Mouse (Mus musculus): ENCODE measurements at regions not wholly inside any gene's neighbourhood (a gene's known extent, or its start where the extent isn't known, plus 50 kb on each side); places are given as distances from the start of the nearest gene placed in this dataset.

- H3K4me1 ChIP-seq (replicated peaks; ENCODE audit: control insufficient read depth, insufficient read depth, low read length), result 0 out of 2 replicates have a peak, but pooled peaks cover 3% of the 10 kb centered on the region
- H3K9ac ChIP-seq, result no peak overlapping the region
- H3K9me3 ChIP-seq (ENCODE audit: control insufficient read depth, low read length), result no peaks in the 10 kb centered on the region
- H3K4me3 ChIP-seq (replicated peaks; ENCODE audit: low read length), result no peak overlapping the region
- no peaks in the 10 kb centered on the region for H3K27me3 ChIP-seq (ENCODE audit: control insufficient read depth, insufficient read depth, low read length)
- no peak overlapping the region for H3K4me2 ChIP-seq (replicated peaks)
- H3K36me3 ChIP-seq (replicated peaks; ENCODE audit: control insufficient read depth, insufficient read depth), result no peaks in the 10 kb centered on the region
- 92% methylated on average over 5 of the region's 5 CpGs for WGBS
- no peak overlapping the region for H3K27ac ChIP-seq
- ATAC-seq (ENCODE audit: low FRiP score), result no peak
- DNase-seq (ENCODE audit: low spot score), result no peak
Observed at GRCm38 (mm10) chr2:131745381-131745895, 114.1 kb downstream of the Erv3 start.

GRCm38 (mm10) chr2:131744957-131745356 is 114.6 kb downstream of the Erv3 start:
- Histone ChIP-seq H3K36me3 (replicated peaks; ENCODE audit: control insufficient read depth, insufficient read depth) (no peaks in the 10 kb centered on the region), H3K27ac (no peak overlapping the region), H3K4me3 (replicated peaks; ENCODE audit: low read length) (no peak overlapping the region), H3K4me2 (replicated peaks) (no peak overlapping the region), H3K4me1 (replicated peaks; ENCODE audit: control insufficient read depth, insufficient read depth, low read length) (no peaks in the 10 kb centered on the region), H3K9ac (no peak overlapping the region), H3K27me3 (ENCODE audit: control insufficient read depth, insufficient read depth, low read length) (no peaks in the 10 kb centered on the region), H3K9me3 (ENCODE audit: control insufficient read depth, low read length) (no peaks in the 10 kb centered on the region)
- DNase-seq (ENCODE audit: low spot score), result no peak
- WGBS, result 84% methylated on average over 9 of the region's 9 CpGs
- no peak for ATAC-seq (ENCODE audit: low FRiP score)

- Histone ChIP-seq H3K9ac (no peak overlapping the region), H3K9me3 (ENCODE audit: control insufficient read depth, low read length) (no peaks in the 10 kb centered on the region), H3K27ac (no peak overlapping the region), H3K4me1 (replicated peaks; ENCODE audit: control insufficient read depth, insufficient read depth, low read length) (no peaks in the 10 kb centered on the region), H3K27me3 (ENCODE audit: control insufficient read depth, insufficient read depth, low read length) (no peaks in the 10 kb centered on the region), H3K36me3 (replicated peaks; ENCODE audit: control insufficient read depth, insufficient read depth) (no peaks in the 10 kb centered on the region), H3K4me2 (replicated peaks) (no peak overlapping the region), H3K4me3 (replicated peaks; ENCODE audit: low read length) (no peak overlapping the region)
- DNase-seq (ENCODE audit: low spot score) (no peak), ATAC-seq (ENCODE audit: low FRiP score) (no peak)
- 80% methylated on average over 5 of the region's 5 CpGs for WGBS
Observed at GRCm38 (mm10) chr2:131740456-131740855, 119.1 kb downstream of the Erv3 start.

GRCm38 (mm10) chr2:131739022-131739421 is 120.5 kb downstream of the Erv3 start:
- Histone ChIP-seq H3K9ac (no peak overlapping the region), H3K27me3 (ENCODE audit: control insufficient read depth, insufficient read depth, low read length) (no peaks in the 10 kb centered on the region), H3K36me3 (replicated peaks; ENCODE audit: control insufficient read depth, insufficient read depth) (no peaks in the 10 kb centered on the region), H3K4me3 (replicated peaks; ENCODE audit: low read length) (no peak overlapping the region), H3K9me3 (ENCODE audit: control insufficient read depth, low read length) (no peaks in the 10 kb centered on the region), H3K4me1 (replicated peaks; ENCODE audit: control insufficient read depth, insufficient read depth, low read length) (no peaks in the 10 kb centered on the region), H3K27ac (no peak overlapping the region), H3K4me2 (replicated peaks) (no peak overlapping the region)
- ATAC-seq (ENCODE audit: low FRiP score) (no peak), DNase-seq (ENCODE audit: low spot score) (no peak)
- 82% methylated on average over 4 of the region's 4 CpGs for WGBS

- H3K4me1 ChIP-seq (replicated peaks; ENCODE audit: control insufficient read depth, insufficient read depth, low read length), result no peaks in the 10 kb centered on the region
- no peak overlapping the region for H3K27ac ChIP-seq
- H3K4me3 ChIP-seq (replicated peaks; ENCODE audit: low read length), result no peak overlapping the region
- no peak overlapping the region for H3K9ac ChIP-seq
- H3K27me3 ChIP-seq (ENCODE audit: control insufficient read depth, insufficient read depth, low read length), result no peaks in the 10 kb centered on the region
- peak; percentile 43 for DNase-seq (ENCODE audit: low spot score)
- H3K36me3 ChIP-seq (replicated peaks; ENCODE audit: control insufficient read depth, insufficient read depth), result no peaks in the 10 kb centered on the region
- no peaks in the 10 kb centered on the region for H3K9me3 ChIP-seq (ENCODE audit: control insufficient read depth, low read length)
- H3K4me2 ChIP-seq (replicated peaks), result no peak overlapping the region
- WGBS, result 80% methylated on average over 6 of the region's 6 CpGs
- ATAC-seq (ENCODE audit: low FRiP score), result peak; percentile 73; the same call in 1 of the 2 replicates
Observed at GRCm38 (mm10) chr2:131734740-131735378, 124.7 kb downstream of the Erv3 start.

GRCm38 (mm10) chr2:131726533-131726932 is 133.0 kb downstream of the Erv3 start:
- Histone ChIP-seq H3K36me3 (replicated peaks; ENCODE audit: control insufficient read depth, insufficient read depth) (no peaks in the 10 kb centered on the region), H3K4me1 (replicated peaks; ENCODE audit: control insufficient read depth, insufficient read depth, low read length) (no peaks in the 10 kb centered on the region), H3K9me3 (ENCODE audit: control insufficient read depth, low read length) (peaks cover 26% of the 10 kb centered on the region), H3K4me2 (replicated peaks) (no peak overlapping the region), H3K4me3 (replicated peaks; ENCODE audit: low read length) (no peak overlapping the region), H3K27me3 (ENCODE audit: control insufficient read depth, insufficient read depth, low read length) (no peaks in the 10 kb centered on the region), H3K9ac (no peak overlapping the region), H3K27ac (no peak overlapping the region)
- WGBS, result 82% methylated on average over 3 of the region's 3 CpGs
- DNase-seq (ENCODE audit: low spot score) (no peak), ATAC-seq (ENCODE audit: low FRiP score) (no peak)

GRCm38 (mm10) chr2:131721631-131722545 is 137.7 kb downstream of the Erv3 start:
- Histone ChIP-seq H3K9me3 (ENCODE audit: control insufficient read depth, low read length) (peaks cover 26% of the 10 kb centered on the region), H3K4me2 (replicated peaks) (no peak overlapping the region), H3K36me3 (replicated peaks; ENCODE audit: control insufficient read depth, insufficient read depth) (no peaks in the 10 kb centered on the region), H3K27ac (no peak overlapping the region), H3K27me3 (ENCODE audit: control insufficient read depth, insufficient read depth, low read length) (no peaks in the 10 kb centered on the region), H3K4me1 (replicated peaks; ENCODE audit: control insufficient read depth, insufficient read depth, low read length) (no peaks in the 10 kb centered on the region), H3K4me3 (replicated peaks; ENCODE audit: low read length) (no peak overlapping the region), H3K9ac (no peak overlapping the region)
- ATAC-seq (ENCODE audit: low FRiP score) (no peak), DNase-seq (ENCODE audit: low spot score) (no peak)
- 86% methylated on average over 6 of the region's 6 CpGs for WGBS

- no peak overlapping the region for H3K4me3 ChIP-seq (replicated peaks; ENCODE audit: low read length)
- WGBS, result 80% methylated on average over 5 of the region's 5 CpGs
- H3K4me1 ChIP-seq (replicated peaks; ENCODE audit: control insufficient read depth, insufficient read depth, low read length), result no peaks in the 10 kb centered on the region
- H3K27me3 ChIP-seq (ENCODE audit: control insufficient read depth, insufficient read depth, low read length), result no peaks in the 10 kb centered on the region
- H3K9ac ChIP-seq, result no peak overlapping the region
- DNase-seq (ENCODE audit: low spot score) (no peak), ATAC-seq (ENCODE audit: low FRiP score) (no peak)
- no peaks in the 10 kb centered on the region for H3K36me3 ChIP-seq (replicated peaks; ENCODE audit: control insufficient read depth, insufficient read depth)
- no peak overlapping the region for H3K4me2 ChIP-seq (replicated peaks)
- H3K9me3 ChIP-seq (ENCODE audit: control insufficient read depth, low read length), result peaks cover 3% of the 10 kb centered on the region; the same call in 1 of the 2 replicates
- H3K27ac ChIP-seq, result no peak overlapping the region
Observed at GRCm38 (mm10) chr2:131717561-131717960, 142.0 kb downstream of the Erv3 start.

- no peak overlapping the region for H3K4me2 ChIP-seq (replicated peaks)
- H3K27me3 ChIP-seq (ENCODE audit: control insufficient read depth, insufficient read depth, low read length), result no peaks in the 10 kb centered on the region
- H3K4me3 ChIP-seq (replicated peaks; ENCODE audit: low read length), result no peak overlapping the region
- H3K9ac ChIP-seq, result no peak overlapping the region
- H3K36me3 ChIP-seq (replicated peaks; ENCODE audit: control insufficient read depth, insufficient read depth), result no peaks in the 10 kb centered on the region
- H3K27ac ChIP-seq, result no peak overlapping the region
- 86% methylated on average over 5 of the region's 5 CpGs for WGBS
- DNase-seq (ENCODE audit: low spot score) (no peak), ATAC-seq (ENCODE audit: low FRiP score) (no peak)
- H3K9me3 ChIP-seq (ENCODE audit: control insufficient read depth, low read length), result no peaks in the 10 kb centered on the region
- no peaks in the 10 kb centered on the region for H3K4me1 ChIP-seq (replicated peaks; ENCODE audit: control insufficient read depth, insufficient read depth, low read length)
Observed at GRCm38 (mm10) chr2:131716841-131717240, 142.7 kb downstream of the Erv3 start.

Data from hindbrain, embryonic 14.5 days (tissue).